Mouse (Mus musculus): ENCODE measurements around the gene Sltm. TPM values are rescaled to one million over a fixed set of nuclear protein-coding genes. Genes with fewer than 3 reads are reported as not detected.

The Sltm gene
- polyA plus RNA-seq, 1 experiment from 2014 or later: 50.7 TPM

DNA sequence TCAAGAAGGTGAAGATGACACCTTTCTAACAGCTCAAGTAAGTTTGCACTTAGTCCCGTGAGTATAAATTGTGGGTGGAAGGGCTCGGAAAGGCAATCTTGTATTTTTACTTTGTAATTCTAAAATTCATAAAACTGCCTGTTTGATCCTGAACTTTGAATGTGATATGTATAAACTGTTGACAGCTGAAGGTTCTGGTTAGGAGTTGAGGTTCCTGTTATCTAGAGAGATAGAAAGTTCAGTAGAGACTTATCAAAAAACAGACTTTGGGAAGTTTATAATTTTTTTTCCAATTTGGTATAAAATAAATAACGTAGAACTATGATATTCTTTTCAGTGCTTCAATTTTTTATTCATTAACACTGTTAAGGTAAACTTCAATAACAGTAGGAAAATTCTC lies 20.3 kb downstream of the Sltm start:
- H3K36me3 ChIP-seq (ENCODE audit: control insufficient read depth, insufficient read depth, low read length): 0 out of 2 replicates have a peak, but pooled peaks cover 7% of the 10 kb centered on the region
- no peak overlapping the region for H3K27ac ChIP-seq (ENCODE audit: low read depth, low read length)
- no peak for DNase-seq (ENCODE audit: low spot score)
- H3K4me1 ChIP-seq (ENCODE audit: control insufficient read depth, insufficient read depth, low read length): no peaks in the 10 kb centered on the region
- H3K4me3 ChIP-seq (ENCODE audit: low read depth, low read length): no peak overlapping the region
- no peaks in the 10 kb centered on the region for H3K27me3 ChIP-seq (replicated peaks; ENCODE audit: control insufficient read depth, insufficient read depth, low read length)
- WGBS: 96% methylated on average over 3 of the region's 3 CpGs
- no peaks in the 10 kb centered on the region for H3K9me3 ChIP-seq (replicated peaks; ENCODE audit: control insufficient read depth, low read length)
- no peak overlapping the region for H3K4me2 ChIP-seq (ENCODE audit: low read length)
- H3K9ac ChIP-seq (ENCODE audit: low read length): no peak overlapping the region
- ATAC-seq: no peak

DNA sequence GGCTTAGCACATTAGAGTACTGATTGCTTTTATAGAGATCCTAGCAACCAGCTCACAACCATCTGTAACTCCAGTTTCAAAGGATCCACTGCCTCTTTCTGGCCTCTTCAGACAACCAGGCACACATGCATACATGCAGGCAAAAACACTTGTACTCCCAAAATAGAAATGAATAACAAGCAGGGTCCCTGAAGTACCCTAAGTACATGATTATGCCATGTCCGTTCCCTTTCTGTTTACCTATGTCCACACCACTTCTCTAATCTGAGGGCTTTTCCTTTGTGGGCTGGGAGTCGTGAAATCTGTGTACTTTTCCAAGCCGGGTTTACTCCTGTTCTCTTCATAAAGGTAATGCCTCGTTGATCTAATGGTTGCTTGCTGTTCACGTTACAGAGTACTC lies 25.1 kb downstream of the Sltm start:
- no peak for ATAC-seq
- 84% methylated on average over 5 of the region's 5 CpGs for WGBS

DNA sequence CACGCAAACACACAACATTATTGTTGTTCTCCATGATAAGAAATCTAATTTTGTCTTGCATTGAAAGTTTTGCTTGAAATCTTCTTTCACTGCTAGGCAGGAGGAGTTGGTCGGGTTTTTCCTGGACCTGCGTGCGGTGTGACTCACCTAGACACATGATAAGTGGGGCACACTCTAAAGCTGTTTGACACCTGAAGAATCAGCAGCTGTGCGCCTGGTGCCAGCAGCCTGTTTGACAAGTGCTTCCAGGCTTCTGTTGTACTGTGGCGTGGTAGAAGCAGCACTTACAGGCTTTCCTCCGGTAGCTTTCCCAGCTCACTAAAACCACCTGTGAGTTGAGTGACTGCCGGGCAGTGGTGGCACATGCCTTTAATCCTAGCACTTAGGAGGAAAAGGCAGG lies 27.8 kb downstream of the Sltm start:
- no peak for DNase-seq (ENCODE audit: low spot score)
- ATAC-seq: no peak
- Histone ChIP-seq H3K27me3 (replicated peaks; ENCODE audit: control insufficient read depth, insufficient read depth, low read length) (no peaks in the 10 kb centered on the region), H3K36me3 (ENCODE audit: control insufficient read depth, insufficient read depth, low read length) (peaks cover 29% of the 10 kb centered on the region), H3K4me2 (ENCODE audit: low read length) (no peak overlapping the region), H3K27ac (ENCODE audit: low read depth, low read length) (no peak overlapping the region), H3K9ac (ENCODE audit: low read length) (no peak overlapping the region), H3K4me3 (ENCODE audit: low read depth, low read length) (no peak overlapping the region), H3K4me1 (ENCODE audit: control insufficient read depth, insufficient read depth, low read length) (no peaks in the 10 kb centered on the region), H3K9me3 (replicated peaks; ENCODE audit: control insufficient read depth, low read length) (no peaks in the 10 kb centered on the region)
- WGBS: 97% methylated on average over 8 of the region's 8 CpGs

More for the DNA sequence above, 25.1 kb downstream of the Sltm start:
- DNase-seq (ENCODE audit: low spot score): no peak
- Histone ChIP-seq H3K9me3 (replicated peaks; ENCODE audit: control insufficient read depth, low read length) (no peaks in the 10 kb centered on the region), H3K4me3 (ENCODE audit: low read depth, low read length) (no peak overlapping the region), H3K36me3 (ENCODE audit: control insufficient read depth, insufficient read depth, low read length) (peaks cover 13% of the 10 kb centered on the region), H3K27me3 (replicated peaks; ENCODE audit: control insufficient read depth, insufficient read depth, low read length) (no peaks in the 10 kb centered on the region), H3K9ac (ENCODE audit: low read length) (no peak overlapping the region), H3K27ac (ENCODE audit: low read depth, low read length) (no peak overlapping the region), H3K4me1 (ENCODE audit: control insufficient read depth, insufficient read depth, low read length) (no peaks in the 10 kb centered on the region), H3K4me2 (ENCODE audit: low read length) (no peak overlapping the region)

DNA sequence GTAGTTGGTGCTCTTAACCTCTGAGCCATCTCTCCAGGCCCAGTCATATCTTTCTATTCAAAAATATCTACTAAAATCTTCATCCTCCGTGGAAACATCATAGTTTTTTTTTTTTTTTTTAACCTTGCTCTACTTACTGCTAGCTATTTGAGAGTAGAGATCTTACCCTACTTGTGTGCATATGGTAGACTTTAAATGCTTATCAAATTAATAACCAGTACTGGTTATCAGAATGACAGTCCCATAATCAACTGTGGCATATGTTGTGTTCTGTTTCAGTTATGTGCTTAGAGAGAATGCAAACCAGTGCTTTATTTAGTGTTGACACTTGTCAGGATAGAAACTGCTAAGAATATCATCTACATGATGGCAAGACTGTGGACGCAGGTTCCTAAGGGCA lies 35.6 kb downstream of the Sltm start:
- no peak overlapping the region for H3K27ac ChIP-seq (ENCODE audit: low read depth, low read length)
- no peaks in the 10 kb centered on the region for H3K9me3 ChIP-seq (replicated peaks; ENCODE audit: control insufficient read depth, low read length)
- no peak overlapping the region for H3K4me2 ChIP-seq (ENCODE audit: low read length)
- no peak for DNase-seq (ENCODE audit: low spot score)
- 93% methylated on average over 2 of the region's 2 CpGs for WGBS
- peaks cover 66% of the 10 kb centered on the region for H3K36me3 ChIP-seq (ENCODE audit: control insufficient read depth, insufficient read depth, low read length)
- no peak overlapping the region for H3K9ac ChIP-seq (ENCODE audit: low read length)
- no peaks in the 10 kb centered on the region for H3K27me3 ChIP-seq (replicated peaks; ENCODE audit: control insufficient read depth, insufficient read depth, low read length)
- no peaks in the 10 kb centered on the region for H3K4me1 ChIP-seq (ENCODE audit: control insufficient read depth, insufficient read depth, low read length)
- H3K4me3 ChIP-seq (ENCODE audit: low read depth, low read length): no peak overlapping the region
- no peak for ATAC-seq

DNA sequence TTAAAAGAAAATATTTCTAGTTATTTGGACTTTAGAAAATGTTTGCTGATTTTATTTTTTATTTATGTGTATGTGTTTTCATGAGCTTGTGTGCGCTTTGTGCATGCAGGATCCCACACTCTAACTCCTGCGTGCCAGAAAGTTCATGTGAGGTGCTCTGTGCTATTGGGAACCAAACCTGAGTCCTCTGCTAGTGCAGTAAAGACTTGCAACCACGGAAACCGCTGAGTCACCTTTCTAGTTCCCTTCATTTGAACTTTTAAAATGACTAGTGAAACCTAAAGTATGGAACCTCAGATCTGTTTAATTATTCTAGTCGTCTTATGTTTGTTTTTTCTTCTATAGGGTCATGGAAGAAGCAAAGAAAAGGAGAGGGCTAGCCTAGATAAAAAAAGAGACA lies 38.4 kb downstream of the Sltm start:
- Histone ChIP-seq H3K4me3 (ENCODE audit: low read depth, low read length) (no peak overlapping the region), H3K27ac (ENCODE audit: low read depth, low read length) (no peak overlapping the region), H3K4me2 (ENCODE audit: low read length) (no peak overlapping the region), H3K27me3 (replicated peaks; ENCODE audit: control insufficient read depth, insufficient read depth, low read length) (no peaks in the 10 kb centered on the region), H3K4me1 (ENCODE audit: control insufficient read depth, insufficient read depth, low read length) (no peaks in the 10 kb centered on the region), H3K9me3 (replicated peaks; ENCODE audit: control insufficient read depth, low read length) (no peaks in the 10 kb centered on the region), H3K9ac (ENCODE audit: low read length) (no peak overlapping the region), H3K36me3 (ENCODE audit: control insufficient read depth, insufficient read depth, low read length) (peaks cover 73% of the 10 kb centered on the region)
- WGBS: 91% methylated on average over 5 of the region's 5 CpGs
- DNase-seq (ENCODE audit: low spot score) (no peak), ATAC-seq (no peak)

DNA sequence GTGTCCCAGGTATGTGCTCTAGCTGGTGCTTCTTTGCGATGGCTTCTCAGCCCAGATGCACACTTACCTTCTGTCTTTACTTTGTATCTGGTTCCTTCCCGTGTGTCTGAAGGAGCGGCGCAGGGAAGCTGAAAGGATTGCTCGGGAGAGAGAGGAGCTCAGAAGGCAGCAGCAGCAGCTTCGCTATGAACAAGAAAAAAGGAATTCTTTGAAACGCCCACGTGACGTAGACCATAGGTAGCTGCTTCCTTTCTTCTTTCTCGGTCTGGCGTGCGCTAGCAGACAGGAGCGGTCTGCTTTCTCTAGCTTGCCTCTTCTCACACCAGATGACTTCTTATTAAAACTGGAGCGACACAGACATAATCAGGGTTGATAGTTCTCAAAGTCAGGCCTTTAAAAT lies 42.1 kb downstream of the Sltm start:
- ATAC-seq (no peak), DNase-seq (ENCODE audit: low spot score) (no peak)
- Histone ChIP-seq H3K36me3 (ENCODE audit: control insufficient read depth, insufficient read depth, low read length) (peaks cover 87% of the 10 kb centered on the region), H3K27me3 (replicated peaks; ENCODE audit: control insufficient read depth, insufficient read depth, low read length) (no peaks in the 10 kb centered on the region), H3K9me3 (replicated peaks; ENCODE audit: control insufficient read depth, low read length) (no peaks in the 10 kb centered on the region), H3K9ac (ENCODE audit: low read length) (no peak overlapping the region), H3K4me2 (ENCODE audit: low read length) (no peak overlapping the region), H3K27ac (ENCODE audit: low read depth, low read length) (no peak overlapping the region), H3K4me1 (ENCODE audit: control insufficient read depth, insufficient read depth, low read length) (no peaks in the 10 kb centered on the region), H3K4me3 (ENCODE audit: low read depth, low read length) (no peak overlapping the region)
- 85% methylated on average over 14 of the region's 14 CpGs for WGBS

DNA sequence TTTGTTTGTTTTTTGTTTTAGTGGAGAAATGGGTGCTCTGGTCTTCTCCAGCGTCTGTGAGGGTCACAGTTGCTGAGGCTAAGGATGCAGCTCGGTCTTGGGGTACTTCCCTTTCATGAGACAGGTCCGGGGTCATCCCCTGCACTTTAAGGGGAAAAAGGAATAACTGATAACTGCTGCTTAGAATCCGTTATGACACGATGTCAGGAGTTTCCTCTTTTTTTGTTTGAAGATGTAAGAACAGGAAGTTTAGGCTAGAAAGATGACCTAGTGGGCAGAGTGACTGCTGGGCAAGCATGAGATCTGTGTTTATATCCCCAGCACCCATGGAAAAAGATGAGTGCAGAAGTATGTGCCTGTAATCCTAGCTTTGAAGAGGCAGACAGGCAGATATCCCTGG lies 42.6 kb downstream of the Sltm start:
- H3K4me3 ChIP-seq (ENCODE audit: low read depth, low read length): no peak overlapping the region
- no peak for ATAC-seq
- 91% methylated on average over 5 of the region's 5 CpGs for WGBS
- no peak overlapping the region for H3K9ac ChIP-seq (ENCODE audit: low read length)
- no peak overlapping the region for H3K4me2 ChIP-seq (ENCODE audit: low read length)
- H3K27me3 ChIP-seq (replicated peaks; ENCODE audit: control insufficient read depth, insufficient read depth, low read length): no peaks in the 10 kb centered on the region
- no peak overlapping the region for H3K27ac ChIP-seq (ENCODE audit: low read depth, low read length)
- H3K4me1 ChIP-seq (ENCODE audit: control insufficient read depth, insufficient read depth, low read length): no peaks in the 10 kb centered on the region
- peaks cover 87% of the 10 kb centered on the region for H3K36me3 ChIP-seq (ENCODE audit: control insufficient read depth, insufficient read depth, low read length)
- H3K9me3 ChIP-seq (replicated peaks; ENCODE audit: control insufficient read depth, low read length): no peaks in the 10 kb centered on the region
- DNase-seq (ENCODE audit: low spot score): no peak

DNA sequence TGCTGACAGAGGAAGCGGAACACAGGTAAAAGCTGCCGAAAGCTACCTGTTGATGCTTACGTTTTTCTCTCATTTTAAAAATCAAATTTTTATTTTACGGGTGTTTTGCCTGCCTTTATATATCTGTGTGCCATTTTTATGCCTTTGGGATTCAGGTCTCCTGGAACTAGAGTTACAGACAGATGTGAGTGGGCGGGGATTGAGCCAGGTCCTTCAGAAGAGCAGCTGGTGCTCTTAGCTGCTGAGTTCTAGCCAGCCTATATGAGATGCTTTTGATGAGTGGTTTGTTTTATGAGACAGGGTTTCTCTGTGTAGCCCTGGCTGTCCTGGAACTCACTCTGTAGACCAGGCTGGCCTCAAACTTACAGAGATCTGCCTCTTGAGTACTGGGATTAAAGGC lies 44.6 kb downstream of the Sltm start:
- H3K9me3 ChIP-seq (replicated peaks; ENCODE audit: control insufficient read depth, low read length): no peaks in the 10 kb centered on the region
- no peak overlapping the region for H3K4me3 ChIP-seq (ENCODE audit: low read depth, low read length)
- 100% methylated on average over 5 of the region's 5 CpGs for WGBS
- no peak overlapping the region for H3K9ac ChIP-seq (ENCODE audit: low read length)
- no peaks in the 10 kb centered on the region for H3K4me1 ChIP-seq (ENCODE audit: control insufficient read depth, insufficient read depth, low read length)
- peaks cover 88% of the 10 kb centered on the region for H3K36me3 ChIP-seq (ENCODE audit: control insufficient read depth, insufficient read depth, low read length)
- H3K4me2 ChIP-seq (ENCODE audit: low read length): no peak overlapping the region
- DNase-seq (ENCODE audit: low spot score): no peak
- no peak overlapping the region for H3K27ac ChIP-seq (ENCODE audit: low read depth, low read length)
- ATAC-seq: no peak
- H3K27me3 ChIP-seq (replicated peaks; ENCODE audit: control insufficient read depth, insufficient read depth, low read length): no peaks in the 10 kb centered on the region

DNA sequence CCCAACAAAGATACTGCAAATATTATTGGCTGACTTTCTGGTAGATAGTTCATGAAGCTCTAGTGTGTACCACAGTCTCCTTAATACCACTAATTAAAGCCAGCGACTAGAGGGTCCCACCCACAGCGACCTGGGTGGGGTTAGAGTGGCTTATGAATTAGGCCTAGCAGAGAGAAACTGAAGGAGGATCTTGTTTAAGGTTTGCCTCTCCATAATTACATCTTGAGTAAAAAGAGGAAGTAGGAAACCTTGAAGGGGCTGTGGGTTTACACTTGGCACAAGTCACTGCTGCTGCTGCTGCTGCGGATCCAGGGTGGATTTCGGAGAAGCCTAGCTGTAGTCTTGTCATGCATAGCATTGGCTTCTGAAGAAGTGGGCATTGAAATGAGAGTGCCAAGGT lies 48.2 kb downstream of the Sltm start:
- DNase-seq (ENCODE audit: low spot score): no peak
- Histone ChIP-seq H3K27ac (ENCODE audit: low read depth, low read length) (no peak overlapping the region), H3K36me3 (ENCODE audit: control insufficient read depth, insufficient read depth, low read length) (peaks cover 86% of the 10 kb centered on the region), H3K4me3 (ENCODE audit: low read depth, low read length) (no peak overlapping the region), H3K4me1 (ENCODE audit: control insufficient read depth, insufficient read depth, low read length) (no peaks in the 10 kb centered on the region), H3K27me3 (replicated peaks; ENCODE audit: control insufficient read depth, insufficient read depth, low read length) (no peaks in the 10 kb centered on the region), H3K9me3 (replicated peaks; ENCODE audit: control insufficient read depth, low read length) (no peaks in the 10 kb centered on the region), H3K9ac (ENCODE audit: low read length) (no peak overlapping the region), H3K4me2 (ENCODE audit: low read length) (no peak overlapping the region)
- no peak for ATAC-seq
- 91% methylated on average over 4 of the region's 4 CpGs for WGBS
